Mouse (Mus musculus) hindbrain, embryonic 14.5 days (tissue): ENCODE results near the gene Pbx1. TPM values are rescaled to one million over a fixed set of nuclear protein-coding genes. Genes with fewer than 3 reads are reported as not detected.

Source experiments
- ATAC-seq: fragments of 200-750 bp; cut with Nextera tagmentation; 2 replicates; pipeline ENCODE4 v1.8.0; 2017; ENCODE audit warnings: moderate number of reproducible peaks, mild to moderate bottlenecking, moderate TSS enrichment, moderate library complexity; ENCODE audit not compliant: low FRiP score
- DNase-seq: peaks from one replicate; pipeline ENCODE4 v3.0.0-alpha.2; 2015; ENCODE audit warnings: low spot score
- H3K27ac ChIP-seq: fragments of 300-500 bp; sonication (generic); 2 replicates; pipeline ENCODE4 v1.5.1; 2014; ENCODE audit warnings: mild to moderate bottlenecking, moderate library complexity
- H3K27me3 ChIP-seq: fragments of 300-500 bp; sonication (generic); 2 replicates; pipeline ENCODE4 v1.6.1; 2014; ENCODE audit warnings: mild to moderate bottlenecking, low read length, mixed read lengths; ENCODE audit not compliant: control insufficient read depth, insufficient read depth
- H3K36me3 ChIP-seq: fragments of 300-500 bp; sonication (generic); replicated peaks from 2 replicates; pipeline ENCODE4 v1.6.1; 2014; ENCODE audit not compliant: control insufficient read depth, insufficient read depth
- H3K4me1 ChIP-seq: fragments of 300-500 bp; sonication (generic); replicated peaks from 2 replicates; pipeline ENCODE4 v1.6.1; 2014; ENCODE audit warnings: antibody characterized with exemption, low read length, mixed read lengths; ENCODE audit not compliant: control insufficient read depth, insufficient read depth
- H3K4me2 ChIP-seq: fragments of 300-500 bp; sonication (generic); replicated peaks from 2 replicates; pipeline ENCODE4 v1.6.1; 2014; ENCODE audit warnings: mild to moderate bottlenecking, moderate library complexity
- H3K4me3 ChIP-seq: fragments of 300-500 bp; sonication (generic); replicated peaks from 2 replicates; pipeline ENCODE4 v1.5.1; 2014; ENCODE audit warnings: mild to moderate bottlenecking, low read length
- H3K9ac ChIP-seq: fragments of 300-500 bp; sonication (generic); 2 replicates; pipeline ENCODE4 v1.6.1; 2014
- H3K9me3 ChIP-seq: fragments of 300-500 bp; sonication (generic); 2 replicates; pipeline ENCODE4 v1.6.1; 2016; ENCODE audit warnings: low read length; ENCODE audit not compliant: control insufficient read depth
- WGBS: fragments of 180-500 bp; shearing (Covaris S2); extraction: QIAGEN DNeasy Blood & Tissue Kit; methylation state at CpG from one replicate; pipeline ENCODE4 v1.1.7; 2014; 5-methylcytosine and 5-hydroxymethylcytosine counted together
- polyA plus RNA-seq: library from polyadenylated mRNA; unstranded; fragments of >200 nt; fragmentation: Nextera tagmentation; extraction: Ambion mirVana; gene quantifications from 2 replicates; pipeline ENCODE4 v1.2.1, GENCODE M21; 2014

The Pbx1 gene
- polyA plus RNA-seq, 1 experiment from 2014 or later, result 46.3 TPM

DNA sequence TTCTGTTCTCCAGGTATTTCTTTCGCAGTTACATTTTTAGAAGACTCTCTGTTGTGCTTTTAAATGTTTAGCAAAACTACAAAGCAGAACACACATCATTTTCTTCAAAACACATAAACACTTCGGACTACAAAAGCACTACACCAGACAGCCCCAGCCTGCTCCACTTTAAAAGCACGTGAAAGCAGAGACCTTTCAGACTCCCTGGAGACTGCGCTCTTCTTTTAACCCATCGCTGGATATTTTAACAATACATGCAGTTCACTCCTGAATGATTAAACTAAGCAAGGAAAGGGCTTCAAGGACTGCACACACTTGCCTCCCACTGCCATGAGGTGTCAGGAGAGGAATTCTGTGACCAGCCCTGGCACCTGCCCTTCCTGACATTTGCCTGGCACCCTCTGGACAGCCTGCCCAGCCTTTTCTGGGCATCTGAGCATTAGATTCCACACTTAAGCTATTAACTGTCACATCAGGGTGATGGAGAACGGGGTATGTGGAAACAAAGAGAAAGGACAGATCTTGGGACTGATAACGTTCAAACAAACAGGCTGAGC lies 25.2 kb upstream of the Pbx1 start:
- no peaks in the 10 kb centered on the region for H3K36me3 ChIP-seq
- no peak for ATAC-seq
- H3K27me3 ChIP-seq, result no peaks in the 10 kb centered on the region
- no peak overlapping the region for H3K4me3 ChIP-seq
- H3K9me3 ChIP-seq, result no peaks in the 10 kb centered on the region
- DNase-seq, result no peak
- H3K27ac ChIP-seq, result no peak overlapping the region
- H3K9ac ChIP-seq, result no peak overlapping the region
- H3K4me1 ChIP-seq, result no peaks in the 10 kb centered on the region
- no peak overlapping the region for H3K4me2 ChIP-seq
- WGBS, result 41% methylated on average over 7 of the region's 7 CpGs

DNA sequence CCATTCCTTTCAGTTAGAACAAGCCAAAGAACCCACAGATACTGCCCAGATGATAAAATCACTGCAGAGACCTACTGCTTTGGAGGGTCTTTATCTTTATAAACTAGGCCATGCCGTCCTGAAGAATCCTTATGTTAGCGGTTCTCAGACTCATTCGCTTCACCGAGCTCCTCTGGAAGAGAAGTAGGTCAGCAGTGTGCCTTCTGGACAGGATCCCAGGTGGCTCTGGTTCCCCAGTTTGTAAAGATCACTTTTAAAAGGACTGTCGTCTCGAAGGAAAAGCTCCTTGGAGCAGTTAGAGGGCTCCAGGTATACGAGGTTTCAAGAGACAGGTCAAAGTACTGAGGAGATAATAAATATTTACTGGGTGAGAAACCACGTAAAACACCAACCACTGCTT lies 23.1 kb upstream of the Pbx1 start:
- Histone ChIP-seq H3K27me3 (no peaks in the 10 kb centered on the region), H3K9me3 (no peaks in the 10 kb centered on the region), H3K4me2 (no peak overlapping the region), H3K4me1 (no peaks in the 10 kb centered on the region), H3K9ac (no peak overlapping the region), H3K36me3 (no peaks in the 10 kb centered on the region), H3K27ac (no peak overlapping the region), H3K4me3 (no peak overlapping the region)
- ATAC-seq (no peak), DNase-seq (no peak)
- 85% methylated on average over 8 of the region's 8 CpGs for WGBS

DNA sequence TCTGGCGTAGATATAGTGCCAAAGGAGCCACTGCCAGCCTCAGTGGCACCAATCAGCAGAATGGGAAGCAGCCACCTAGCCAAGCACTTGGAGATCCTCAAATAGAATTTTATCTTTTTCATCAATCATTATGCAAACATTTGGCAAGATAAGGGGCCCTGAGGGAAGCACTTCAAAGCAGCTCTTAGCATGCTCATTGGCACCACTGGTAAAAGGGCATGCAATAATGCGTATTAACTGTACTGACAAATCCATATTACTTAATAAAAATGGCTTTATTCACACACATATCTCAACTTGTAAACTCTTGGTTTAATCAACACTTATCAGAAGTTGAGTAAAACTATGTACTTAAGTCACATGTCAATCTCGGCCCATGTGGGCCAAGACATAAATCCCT lies 1.6 kb upstream of the Pbx1 start:
- WGBS, result 92% methylated on average over 3 of the region's 3 CpGs
- no peak overlapping the region for H3K27ac ChIP-seq
- ATAC-seq, result no peak
- no peaks in the 10 kb centered on the region for H3K4me1 ChIP-seq
- DNase-seq, result no peak
- no peak overlapping the region for H3K4me2 ChIP-seq
- no peak overlapping the region for H3K4me3 ChIP-seq
- no peak overlapping the region for H3K9ac ChIP-seq
- no peaks in the 10 kb centered on the region for H3K27me3 ChIP-seq
- H3K36me3 ChIP-seq, result no peaks in the 10 kb centered on the region
- H3K9me3 ChIP-seq, result no peaks in the 10 kb centered on the region

DNA sequence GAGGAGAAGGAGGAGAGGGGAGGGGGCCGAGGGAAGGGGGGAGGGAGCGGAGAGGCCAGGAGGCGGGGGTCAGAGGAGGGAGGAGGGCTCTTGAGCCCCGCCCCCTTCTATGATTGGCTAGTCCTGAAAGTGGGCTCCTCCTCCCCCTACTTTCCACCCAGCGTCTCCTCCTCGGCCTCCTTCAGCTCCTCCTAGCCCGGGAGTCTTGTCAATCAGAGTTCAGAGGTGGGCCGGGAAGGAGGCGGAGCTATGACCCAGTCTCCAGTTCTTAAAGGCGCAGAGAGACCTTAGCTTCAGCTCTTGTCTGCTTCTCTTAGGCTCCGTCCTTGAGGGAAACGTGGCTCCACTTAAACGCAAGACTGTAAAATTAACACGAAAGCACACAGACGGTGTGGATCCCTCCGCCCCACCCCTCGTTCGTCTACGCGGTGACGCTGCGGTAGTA lies 233 bp upstream of the Pbx1 start:
- Histone ChIP-seq H3K9ac (0 out of 2 replicates have a peak overlapping the region, but pooled peaks have one; percentile 47), H3K27ac (peak overlapping the region; percentile 62), H3K4me2 (peak overlapping the region; percentile 50), H3K36me3 (no peaks in the 10 kb centered on the region), H3K27me3 (no peaks in the 10 kb centered on the region), H3K4me3 (peak overlapping the region; percentile 24), H3K9me3 (no peaks in the 10 kb centered on the region), H3K4me1 (0 out of 2 replicates have a peak, but pooled peaks cover 8% of the 10 kb centered on the region)
- under 1% methylated on average over 22 of the region's 22 CpGs for WGBS
- DNase-seq, result peak; percentile 93
- ATAC-seq, result peak; percentile 100

DNA sequence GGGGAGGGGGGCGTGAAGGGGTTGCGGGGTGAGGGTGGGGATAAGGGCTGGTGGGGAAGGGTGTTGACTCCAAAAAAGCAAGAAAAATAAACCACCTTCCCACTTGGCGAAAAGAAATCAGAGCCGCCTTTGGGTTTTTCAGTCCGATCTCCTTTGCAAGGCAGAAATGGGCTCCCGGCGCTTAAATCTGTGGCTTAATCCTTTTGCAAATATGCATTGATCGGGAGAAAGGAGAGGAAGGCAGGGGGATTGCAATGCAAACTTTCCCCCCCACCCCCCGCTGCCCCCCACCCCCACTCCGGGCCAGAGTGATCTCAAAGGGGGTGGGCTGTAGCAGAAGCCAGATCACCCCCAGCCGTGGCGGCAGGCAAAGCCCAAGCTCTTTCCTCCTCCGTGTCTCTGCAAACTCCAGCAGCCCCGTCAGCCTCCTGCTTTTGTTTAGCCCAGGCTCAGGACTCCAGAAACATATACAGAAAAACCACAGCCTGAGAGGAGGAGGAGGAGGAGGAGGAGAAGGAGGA lies 299 bp downstream of the Pbx1 start:
- DNase-seq (no peak), ATAC-seq (peak; percentile 92)
- H3K36me3 ChIP-seq, result no peaks in the 10 kb centered on the region
- H3K27me3 ChIP-seq, result no peaks in the 10 kb centered on the region
- H3K27ac ChIP-seq, result peak overlapping the region; percentile 98
- 0 out of 2 replicates have a peak, but pooled peaks cover 14% of the 10 kb centered on the region for H3K4me1 ChIP-seq
- H3K9ac ChIP-seq, result peak overlapping the region; percentile 94
- peak overlapping the region; percentile 67 for H3K4me2 ChIP-seq
- WGBS, result under 1% methylated on average over 14 of the region's 14 CpGs
- no peaks in the 10 kb centered on the region for H3K9me3 ChIP-seq
- peak overlapping the region; percentile 71 for H3K4me3 ChIP-seq

DNA sequence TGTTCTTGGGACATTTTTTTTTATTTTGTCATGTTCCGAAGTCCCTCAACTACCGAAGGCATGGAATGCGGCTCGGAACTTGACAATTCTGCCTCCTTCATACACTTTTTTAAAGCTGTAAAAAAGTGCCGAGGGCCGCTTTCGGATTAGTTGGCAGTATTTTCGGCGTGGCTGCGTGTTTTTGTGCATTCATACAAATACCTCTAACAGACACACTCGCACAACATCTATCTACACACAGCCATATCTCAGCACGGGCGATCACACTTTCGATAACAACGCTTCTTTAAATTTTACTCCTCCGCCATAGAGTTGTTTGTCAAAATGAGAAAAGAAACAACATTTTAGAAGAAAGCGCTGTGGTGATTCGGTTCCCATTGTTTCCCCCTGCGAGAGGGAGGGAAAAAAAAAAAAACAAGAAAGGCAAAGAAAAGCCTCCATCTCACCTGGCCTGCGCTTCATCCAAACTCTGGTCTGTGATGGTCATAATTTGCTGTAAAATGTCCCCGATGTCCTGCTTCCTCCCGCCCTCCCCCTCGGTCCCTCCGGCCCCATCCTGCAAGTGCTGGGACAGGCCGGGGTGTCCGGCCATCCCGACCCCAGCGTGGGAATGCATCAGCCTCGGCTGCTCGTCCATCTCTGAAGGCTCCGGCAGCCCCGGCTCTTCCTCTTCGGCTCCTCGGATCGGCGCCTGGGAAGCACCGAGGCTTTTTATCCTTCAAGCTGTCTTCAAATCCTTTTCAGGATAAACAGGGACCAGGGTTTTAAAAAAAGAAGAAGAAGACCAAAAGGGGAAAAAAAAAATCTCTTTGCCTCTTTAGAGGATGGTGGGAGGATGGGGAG lies 981 bp downstream of the Pbx1 start:
- no peaks in the 10 kb centered on the region for H3K27me3 ChIP-seq
- H3K4me2 ChIP-seq, result peak overlapping the region; percentile 67
- peak overlapping the region; percentile 94 for H3K9ac ChIP-seq
- ATAC-seq, result no peak
- peak overlapping the region; percentile 71 for H3K4me3 ChIP-seq
- peak; percentile 61 for DNase-seq
- under 1% methylated on average over 37 of the region's 37 CpGs for WGBS
- H3K36me3 ChIP-seq, result no peaks in the 10 kb centered on the region
- H3K9me3 ChIP-seq, result no peaks in the 10 kb centered on the region
- H3K4me1 ChIP-seq, result 0 out of 2 replicates have a peak, but pooled peaks cover 19% of the 10 kb centered on the region
- peak overlapping the region; percentile 98 for H3K27ac ChIP-seq

DNA sequence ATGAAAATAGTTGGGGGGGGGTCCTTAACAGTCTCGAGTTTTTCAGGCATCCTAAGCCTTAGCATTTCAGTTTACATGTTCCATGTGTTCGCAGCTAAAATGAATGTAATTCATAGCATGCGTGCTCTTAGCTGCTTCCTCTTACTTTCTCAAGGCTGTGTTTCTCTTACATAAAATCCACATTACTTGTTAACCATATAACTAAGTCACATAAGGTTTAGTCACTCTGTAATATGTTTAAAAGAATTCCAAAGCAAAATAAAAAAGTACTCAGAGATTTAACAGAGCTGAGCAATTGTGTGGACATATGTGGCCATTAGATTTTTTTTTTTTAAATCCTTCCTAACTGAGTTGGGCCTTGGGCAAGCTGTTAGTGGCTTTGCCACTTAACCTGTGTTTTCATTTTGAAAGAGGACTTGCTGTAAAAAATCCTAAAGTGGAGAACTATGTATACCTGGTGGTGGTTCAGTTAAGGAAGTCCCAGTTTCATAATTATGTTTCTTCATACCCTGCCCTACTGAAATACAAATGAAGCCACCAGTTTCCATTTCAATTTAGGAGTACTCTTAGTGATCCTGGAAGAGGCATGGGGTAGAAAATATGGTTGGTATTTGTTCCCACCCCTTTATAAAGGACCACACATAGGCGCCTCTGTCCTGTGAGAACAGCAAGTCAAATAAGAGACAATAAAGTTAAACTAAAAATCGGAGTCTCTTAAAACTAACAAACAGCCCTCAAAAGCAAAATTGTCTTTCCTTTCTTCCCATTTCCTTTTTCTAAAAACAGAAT lies 2.0 kb downstream of the Pbx1 start:
- Histone ChIP-seq H3K9ac (peak overlapping the region; percentile 94), H3K27ac (peak overlapping the region; percentile 98), H3K9me3 (no peaks in the 10 kb centered on the region), H3K27me3 (no peaks in the 10 kb centered on the region), H3K36me3 (no peaks in the 10 kb centered on the region), H3K4me1 (peaks cover 30% of the 10 kb centered on the region), H3K4me2 (peak overlapping the region; percentile 67), H3K4me3 (peak overlapping the region; percentile 71)
- 1% methylated on average over 5 of the region's 5 CpGs for WGBS
- ATAC-seq (no peak), DNase-seq (no peak)

DNA sequence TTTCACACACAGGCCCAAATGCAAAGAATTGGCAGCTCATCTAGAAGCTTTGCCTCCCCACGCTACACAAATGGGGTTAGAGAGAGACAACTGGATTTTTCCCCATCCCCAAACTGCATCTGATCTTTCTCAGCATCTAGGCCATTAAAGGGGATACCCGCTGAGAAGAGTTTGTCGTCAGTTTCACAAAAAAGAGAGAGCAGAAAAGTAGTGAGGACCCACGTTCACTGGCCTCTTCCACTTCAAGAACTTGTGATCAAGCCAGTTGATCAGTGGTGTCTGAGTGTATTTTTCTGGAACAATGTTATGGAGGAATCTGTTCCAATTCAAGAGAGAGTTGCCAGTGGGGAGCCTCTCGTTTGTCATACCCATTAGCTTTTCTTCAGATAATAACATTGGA lies 2.7 kb downstream of the Pbx1 start:
- peak; percentile 53 for DNase-seq

DNA sequence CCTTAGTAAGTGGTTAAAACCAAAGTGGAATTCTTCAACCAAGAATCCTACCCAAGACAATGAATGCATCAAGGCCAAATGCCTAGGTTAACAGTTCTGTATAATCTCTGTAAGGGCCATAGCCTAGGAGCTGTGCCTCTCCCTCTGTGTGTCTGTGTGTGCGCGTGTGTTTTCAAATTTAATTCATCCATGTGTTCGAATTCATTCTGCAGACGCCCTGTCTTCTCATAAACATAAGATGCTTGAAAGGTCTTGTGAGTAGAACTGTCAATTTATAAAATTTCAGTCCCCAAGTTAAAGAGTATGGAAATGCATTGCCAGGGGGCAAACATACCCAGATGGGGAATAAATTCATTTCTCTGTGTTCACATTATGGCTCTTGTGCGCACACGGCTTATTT lies 3.8 kb downstream of the Pbx1 start:
- H3K27me3 ChIP-seq, result no peaks in the 10 kb centered on the region
- no peak for ATAC-seq

More for the DNA sequence above, 2.7 kb downstream of the Pbx1 start:
- Histone ChIP-seq H3K4me3 (peak overlapping the region; percentile 71), H3K4me2 (peak overlapping the region; percentile 67), H3K9me3 (no peaks in the 10 kb centered on the region), H3K27ac (peak overlapping the region; percentile 98), H3K9ac (peak overlapping the region; percentile 94), H3K4me1 (peaks cover 36% of the 10 kb centered on the region), H3K36me3 (no peaks in the 10 kb centered on the region), H3K27me3 (no peaks in the 10 kb centered on the region)
- 3% methylated on average over 5 of the region's 5 CpGs for WGBS
- no peak for ATAC-seq

More for the DNA sequence above, 3.8 kb downstream of the Pbx1 start:
- Histone ChIP-seq H3K9me3 (no peaks in the 10 kb centered on the region), H3K27ac (peak overlapping the region; percentile 77), H3K4me3 (peak overlapping the region; percentile 71), H3K4me2 (peak overlapping the region; percentile 67), H3K36me3 (no peaks in the 10 kb centered on the region), H3K4me1 (peaks cover 46% of the 10 kb centered on the region), H3K9ac (peak overlapping the region; percentile 94)
- WGBS, result 15% methylated on average over 6 of the region's 6 CpGs
- no peak for DNase-seq
